Mouse (Mus musculus) liver, embryonic 14.5 days (tissue): ENCODE measurements around the gene Gm37240. TPM values are rescaled to one million over a fixed set of nuclear protein-coding genes. Genes with fewer than 3 reads are reported as not detected.

ENCODE experiments used
- ATAC-seq: fragments of 200-750 bp; cut with Nextera tagmentation; 2 replicates; pipeline ENCODE4 v1.8.0; 2017; ENCODE audit warnings: moderate number of reproducible peaks, mild to moderate bottlenecking, moderate library complexity; ENCODE audit not compliant: insufficient read depth
- DNase-seq, 3 experiments: peaks; one replicate each; pipeline ENCODE4 v3.0.0-alpha.2; 2012 to 2013; ENCODE audit warnings: low read depth in 3 of 3, low spot score in 3 of 3
- H3K27ac ChIP-seq: fragments of 300-500 bp; sonication (generic); 2 replicates; pipeline ENCODE4 v1.5.1; 2014; ENCODE audit warnings: moderate library complexity, mild to moderate bottlenecking, control low read depth, inconsistent platforms
- H3K27me3 ChIP-seq: fragments of 300-500 bp; sonication (generic); 2 replicates; pipeline ENCODE4 v1.6.1; 2014; ENCODE audit warnings: mild to moderate bottlenecking, low read length, moderate library complexity; ENCODE audit not compliant: control insufficient read depth, insufficient read depth
- H3K36me3 ChIP-seq: fragments of 300-500 bp; sonication (generic); replicated peaks from 2 replicates; pipeline ENCODE4 v1.6.1; 2014; ENCODE audit warnings: low read depth; ENCODE audit not compliant: control insufficient read depth, insufficient read depth
- H3K4me1 ChIP-seq, 2 experiments: fragments of 200-500 bp in 1 of 2; fragments of 300-500 bp in 1 of 2; sonication (generic) in 1 of 2; replicated peaks; 2 replicates each; pipeline ENCODE4 v1.6.1; 2012 to 2014; ENCODE audit warnings: antibody characterized with exemption in 1 of 2, inconsistent platforms in 1 of 2, low read length in 1 of 2; ENCODE audit not compliant: control insufficient read depth in 2 of 2, insufficient read depth in 2 of 2
- H3K4me2 ChIP-seq: fragments of 300-500 bp; sonication (generic); 2 replicates; pipeline ENCODE4 v1.6.1; 2014; ENCODE audit warnings: low read depth, mild to moderate bottlenecking, control low read depth, moderate library complexity
- H3K4me3 ChIP-seq, 2 experiments: fragments of 200-500 bp in 1 of 2; fragments of 300-500 bp in 1 of 2; sonication (generic) in 1 of 2; 2 replicates each; pipeline ENCODE4 v1.5.1; 2012 to 2014; ENCODE audit warnings: low read depth in 2 of 2, low read length in 2 of 2, mild to moderate bottlenecking in 2 of 2, control low read depth in 1 of 2, inconsistent platforms in 1 of 2, moderate library complexity in 1 of 2; ENCODE audit not compliant: insufficient read depth in 1 of 2
- H3K9ac ChIP-seq: fragments of 300-500 bp; sonication (generic); replicated peaks from 2 replicates; pipeline ENCODE4 v1.6.1; 2014; ENCODE audit warnings: mild to moderate bottlenecking, control low read depth, moderate library complexity
- H3K9me3 ChIP-seq: fragments of 300-500 bp; sonication (generic); 2 replicates; pipeline ENCODE4 v1.6.1; 2016; ENCODE audit warnings: low read length, mixed read lengths; ENCODE audit not compliant: control insufficient read depth
- CTCF ChIP-seq: IDR thresholded peaks from 2 replicates; pipeline ENCODE4 v1.5.1; 2016; ENCODE audit warnings: antibody characterized with exemption, low read depth, control low read depth
- EP300 ChIP-seq: IDR thresholded peaks from 2 replicates; pipeline ENCODE4 v1.6.1; 2016; ENCODE audit warnings: antibody characterized with exemption, low read depth
- WGBS: fragments of 180-500 bp; shearing (Covaris S2); extraction: QIAGEN DNeasy Blood & Tissue Kit; methylation state at CpG from one replicate; pipeline ENCODE4 v1.1.7; 2014; ENCODE audit not compliant: insufficient replicate concordance; 5-methylcytosine and 5-hydroxymethylcytosine counted together
- polyA plus RNA-seq, 2 experiments: library from polyadenylated mRNA; depleted of rRNA in 1 of 2; stranded (reverse) in 1 of 2; unstranded in 1 of 2; fragments of >200 nt; fragmentation: Nextera tagmentation in 1 of 2; extraction: Ambion mirVana in 1 of 2; gene quantifications; 2 replicates each; pipeline versions ENCODE4 v1.2.1 to v1.2.3; 2012 to 2014

Gene Gm37240
- polyA plus RNA-seq, 2 experiments: 0.03 to 0.30 TPM

GRCm38 (mm10) chr3:85189791-85190190, 697.5 kb downstream of the Gm37240 start:
- Histone ChIP-seq H3K4me1 (peaks cover 0 to 2% of the 10 kb centered on the region in 2 experiments; a peak in 2 of 4 replicates), H3K27ac (no peak overlapping the region), H3K9ac (no peak overlapping the region), H3K4me3 (no peak overlapping the region), H3K36me3 (no peaks in the 10 kb centered on the region), H3K27me3 (no peaks in the 10 kb centered on the region), H3K4me2 (no peak overlapping the region), H3K9me3 (no peaks in the 10 kb centered on the region)
- no peak for TF ChIP-seq EP300
- TF ChIP-seq CTCF: no peak
- no peak for DNase-seq
- 58% methylated on average over 8 of the region's 8 CpGs for WGBS
- no peak for ATAC-seq

GRCm38 (mm10) chr3:85188364-85188763, 699.0 kb downstream of the Gm37240 start:
- ATAC-seq (no peak), DNase-seq (no peak)
- no peaks in the 10 kb centered on the region for H3K9me3 ChIP-seq
- H3K27ac ChIP-seq: no peak overlapping the region
- H3K9ac ChIP-seq: no peak overlapping the region
- peaks cover 0 to 2% of the 10 kb centered on the region in 2 experiments; a peak in 2 of 4 replicates for H3K4me1 ChIP-seq
- WGBS: 13% methylated on average over 5 of the region's 5 CpGs
- H3K36me3 ChIP-seq: no peaks in the 10 kb centered on the region
- no peaks in the 10 kb centered on the region for H3K27me3 ChIP-seq
- H3K4me3 ChIP-seq: no peak overlapping the region
- TF ChIP-seq EP300: no peak
- no peak overlapping the region for H3K4me2 ChIP-seq

- no peak overlapping the region for H3K4me3 ChIP-seq
- no peak for TF ChIP-seq CTCF
- TF ChIP-seq EP300: no peak
- no peaks in the 10 kb centered on the region for H3K27me3 ChIP-seq
- peaks cover 0 to 2% of the 10 kb centered on the region in 2 experiments; a peak in 2 of 4 replicates for H3K4me1 ChIP-seq
- no peak overlapping the region for H3K9ac ChIP-seq
- H3K27ac ChIP-seq: no peak overlapping the region
- WGBS: 70% methylated on average over 19 of the region's 19 CpGs
- H3K36me3 ChIP-seq: no peaks in the 10 kb centered on the region
- no peak overlapping the region for H3K4me2 ChIP-seq
- H3K9me3 ChIP-seq: no peaks in the 10 kb centered on the region
- no peak for DNase-seq
- no peak for ATAC-seq
Observed at GRCm38 (mm10) chr3:85186661-85187076, 700.6 kb downstream of the Gm37240 start.

DNA sequence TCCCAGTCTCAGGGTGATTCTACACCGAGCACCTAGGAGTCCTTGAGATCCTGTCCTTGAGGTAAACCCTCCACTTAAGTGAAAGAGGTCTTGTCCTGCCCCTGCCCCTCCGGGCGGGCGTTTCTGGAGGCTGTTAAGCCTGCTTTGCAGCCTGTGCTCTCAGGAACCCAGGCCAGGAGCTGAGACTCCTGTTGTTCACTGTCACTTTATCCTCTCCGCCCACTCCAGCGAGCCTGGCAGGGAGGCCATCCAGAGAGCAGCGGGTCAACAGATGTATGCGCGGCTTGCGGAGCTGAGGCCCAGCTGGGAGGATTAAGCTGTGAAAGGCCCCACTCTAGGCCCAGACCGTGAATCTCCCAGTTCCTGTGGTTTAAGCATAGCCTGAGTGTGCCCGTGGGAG, 701.5 kb downstream of the Gm37240 start:
- ATAC-seq (no peak), DNase-seq (no peak)
- Histone ChIP-seq H3K9me3 (no peaks in the 10 kb centered on the region), H3K9ac (no peak overlapping the region), H3K27ac (no peak overlapping the region), H3K4me3 (no peak overlapping the region), H3K36me3 (no peaks in the 10 kb centered on the region), H3K27me3 (no peaks in the 10 kb centered on the region), H3K4me1 (peaks cover 0 to 2% of the 10 kb centered on the region in 2 experiments; a peak in 2 of 4 replicates), H3K4me2 (no peak overlapping the region)
- no peak for TF ChIP-seq CTCF
- WGBS: 57% methylated on average over 12 of the region's 12 CpGs

DNA sequence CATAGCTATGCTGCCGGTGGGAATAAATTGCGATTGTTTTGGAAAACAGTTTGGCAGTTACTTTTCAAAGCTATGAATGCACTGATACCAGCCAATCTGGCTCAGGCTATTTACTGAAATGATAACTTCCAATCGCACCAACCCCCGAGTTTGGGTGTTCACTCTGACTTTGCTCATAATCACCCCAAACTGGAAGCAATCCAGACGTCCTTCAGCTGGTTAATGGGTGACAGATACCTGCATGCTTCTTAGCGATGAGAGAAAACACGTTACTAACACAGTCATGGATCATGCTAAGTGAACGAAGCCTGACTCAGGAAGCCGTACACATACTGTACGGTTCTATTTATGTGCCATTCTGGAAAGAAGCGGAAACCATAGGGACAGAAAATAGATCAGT, 702.4 kb downstream of the Gm37240 start:
- no peak overlapping the region for H3K9ac ChIP-seq
- 60% methylated on average over 11 of the region's 11 CpGs for WGBS
- no peaks in the 10 kb centered on the region for H3K9me3 ChIP-seq
- no peak overlapping the region for H3K4me2 ChIP-seq
- no peaks in the 10 kb centered on the region for H3K27me3 ChIP-seq
- DNase-seq (no peak), ATAC-seq (no peak)
- TF ChIP-seq CTCF: no peak
- no peak for TF ChIP-seq EP300
- H3K36me3 ChIP-seq: no peaks in the 10 kb centered on the region
- H3K4me1 ChIP-seq: peaks cover 0 to 2% of the 10 kb centered on the region in 2 experiments; a peak in 2 of 4 replicates
- H3K4me3 ChIP-seq: no peak overlapping the region
- no peak overlapping the region for H3K27ac ChIP-seq
